Mouse (Mus musculus) heart, embryonic 14.5 days (tissue): ENCODE measurements around the gene Akr1b3. TPM values are rescaled to one million over a fixed set of nuclear protein-coding genes. Genes with fewer than 3 reads are reported as not detected.
"Not testable (repeated sequence)": the region's sequence is repeated elsewhere in the genome, so short reads cannot be mapped to it uniquely, and the experiment has no call there.

Source experiments
- ATAC-seq: fragments of 200-750 bp; cut with Nextera tagmentation; 2 replicates; pipeline ENCODE4 v1.8.0; 2017; ENCODE audit warnings: low read depth, moderate TSS enrichment; ENCODE audit not compliant: insufficient number of reproducible peaks, insufficient read depth, low FRiP score
- H3K27ac ChIP-seq, 2 experiments: fragments of 200-500 bp in 1 of 2; fragments of 300-500 bp in 1 of 2; sonication (generic) in 1 of 2; replicated peaks in 1 of 2; 2 replicates each; pipeline ENCODE4 v1.5.1; 2012 to 2014; ENCODE audit warnings: low read depth in 2 of 2, low read length in 2 of 2, control low read depth in 1 of 2, mild to moderate bottlenecking in 1 of 2, mixed read lengths in 1 of 2; ENCODE audit not compliant: control insufficient read depth in 1 of 2, insufficient read depth in 1 of 2
- H3K27me3 ChIP-seq: fragments of 300-500 bp; sonication (generic); 2 replicates; pipeline ENCODE4 v1.6.1; 2014; ENCODE audit warnings: mild to moderate bottlenecking, low read length, control low read depth; ENCODE audit not compliant: control insufficient read depth, insufficient read depth
- H3K36me3 ChIP-seq: fragments of 300-500 bp; sonication (generic); 2 replicates; pipeline ENCODE4 v1.6.1; 2014; ENCODE audit warnings: mild to moderate bottlenecking, control low read depth, low read length, mixed read lengths; ENCODE audit not compliant: control insufficient read depth, insufficient read depth
- H3K4me1 ChIP-seq, 2 experiments: fragments of 200-500 bp in 1 of 2; fragments of 300-500 bp in 1 of 2; sonication (generic) in 1 of 2; 2 replicates each; pipeline ENCODE4 v1.6.1; 2012 to 2014; ENCODE audit warnings: low read length in 2 of 2, control low read depth in 1 of 2, mixed read lengths in 1 of 2; ENCODE audit not compliant: control insufficient read depth in 2 of 2, insufficient read depth in 2 of 2
- H3K4me2 ChIP-seq: fragments of 300-500 bp; sonication (generic); 2 replicates; pipeline ENCODE4 v1.6.1; 2014; ENCODE audit warnings: mild to moderate bottlenecking, low read length
- H3K4me3 ChIP-seq, 2 experiments: fragments of 200-500 bp in 1 of 2; fragments of 300-500 bp in 1 of 2; sonication (generic) in 1 of 2; 2 replicates each; pipeline ENCODE4 v1.5.1; 2012 to 2014; ENCODE audit warnings: low read length in 2 of 2, mild to moderate bottlenecking in 2 of 2, control low read depth in 1 of 2, low read depth in 1 of 2, moderate library complexity in 1 of 2; ENCODE audit not compliant: control insufficient read depth in 1 of 2, insufficient read depth in 1 of 2
- H3K9ac ChIP-seq: fragments of 300-500 bp; sonication (generic); 2 replicates; pipeline ENCODE4 v1.6.1; 2014; ENCODE audit warnings: mild to moderate bottlenecking, low read length
- H3K9me3 ChIP-seq: fragments of 300-500 bp; sonication (generic); 2 replicates; pipeline ENCODE4 v1.6.1; 2016; ENCODE audit warnings: low read length, control low read depth; ENCODE audit not compliant: control insufficient read depth
- WGBS: fragments of 180-500 bp; shearing (Covaris S2); extraction: QIAGEN DNeasy Blood & Tissue Kit; methylation state at CpG from one replicate; pipeline ENCODE4 v1.1.7; 2014; 5-methylcytosine and 5-hydroxymethylcytosine counted together
- polyA plus RNA-seq: library from polyadenylated mRNA; unstranded; fragments of >200 nt; fragmentation: Nextera tagmentation; extraction: Ambion mirVana; gene quantifications from 2 replicates; pipeline ENCODE4 v1.2.1, GENCODE M21; 2014

Gene Akr1b3
- polyA plus RNA-seq, 1 experiment from 2014 or later: 187 TPM

GRCm38 (mm10) chr6:34342476-34342875 lies 25.2 kb upstream of the Akr1b3 start:
- 75% methylated on average over 2 of the region's 2 CpGs for WGBS
- no peak for ATAC-seq
- H3K27me3 ChIP-seq: no peaks in the 10 kb centered on the region
- H3K9me3 ChIP-seq: no peaks in the 10 kb centered on the region
- no peak overlapping the region for H3K9ac ChIP-seq
- H3K36me3 ChIP-seq: no peaks in the 10 kb centered on the region
- no peak overlapping the region for H3K4me2 ChIP-seq
- no peak overlapping the region for H3K27ac ChIP-seq
- peaks cover 13 to 20% of the 10 kb centered on the region in 2 experiments for H3K4me1 ChIP-seq
- H3K4me3 ChIP-seq: no peak overlapping the region

GRCm38 (mm10) chr6:34341991-34342390 lies 24.7 kb upstream of the Akr1b3 start:
- ATAC-seq: no peak
- H3K9me3 ChIP-seq: no peaks in the 10 kb centered on the region
- H3K4me3 ChIP-seq: no peak overlapping the region
- WGBS: 51% methylated on average over 4 of the region's 4 CpGs
- H3K27me3 ChIP-seq: no peaks in the 10 kb centered on the region
- H3K4me1 ChIP-seq: peaks cover 13 to 20% of the 10 kb centered on the region in 2 experiments
- H3K36me3 ChIP-seq: no peaks in the 10 kb centered on the region
- H3K27ac ChIP-seq: no peak overlapping the region
- no peak overlapping the region for H3K9ac ChIP-seq
- no peak overlapping the region for H3K4me2 ChIP-seq

GRCm38 (mm10) chr6:34337799-34338198 lies 20.5 kb upstream of the Akr1b3 start:
- Histone ChIP-seq H3K9ac (no peak overlapping the region), H3K27ac (no peak overlapping the region), H3K4me2 (no peak overlapping the region), H3K4me1 (peaks cover 0 to 4% of the 10 kb centered on the region in 2 experiments; a peak in 2 of 4 replicates), H3K4me3 (no peak overlapping the region), H3K9me3 (no peaks in the 10 kb centered on the region), H3K36me3 (no peaks in the 10 kb centered on the region), H3K27me3 (no peaks in the 10 kb centered on the region)
- no peak for ATAC-seq
- WGBS: 84% methylated on average over 2 of the region's 2 CpGs

GRCm38 (mm10) chr6:34334673-34335072 lies 17.4 kb upstream of the Akr1b3 start:
- no peaks in the 10 kb centered on the region for H3K27me3 ChIP-seq
- H3K4me1 ChIP-seq: peaks cover 4 to 6% of the 10 kb centered on the region in 2 experiments; a peak in 2 of 4 replicates
- ATAC-seq: no peak
- H3K27ac ChIP-seq: no peak overlapping the region
- no peak overlapping the region for H3K4me3 ChIP-seq
- H3K9me3 ChIP-seq: no peaks in the 10 kb centered on the region
- no peaks in the 10 kb centered on the region for H3K36me3 ChIP-seq
- WGBS: 74% methylated on average over 5 of the region's 5 CpGs
- no peak overlapping the region for H3K4me2 ChIP-seq
- no peak overlapping the region for H3K9ac ChIP-seq

- not testable (repeated sequence) for H3K27ac ChIP-seq, H3K9ac ChIP-seq, H3K4me1 ChIP-seq, H3K27me3 ChIP-seq, H3K36me3 ChIP-seq, H3K4me3 ChIP-seq, H3K9me3 ChIP-seq, ATAC-seq, H3K4me2 ChIP-seq
- WGBS: 82% methylated on average over 12 of the region's 12 CpGs
Observed at GRCm38 (mm10) chr6:34331804-34332203, 14.5 kb upstream of the Akr1b3 start.

DNA sequence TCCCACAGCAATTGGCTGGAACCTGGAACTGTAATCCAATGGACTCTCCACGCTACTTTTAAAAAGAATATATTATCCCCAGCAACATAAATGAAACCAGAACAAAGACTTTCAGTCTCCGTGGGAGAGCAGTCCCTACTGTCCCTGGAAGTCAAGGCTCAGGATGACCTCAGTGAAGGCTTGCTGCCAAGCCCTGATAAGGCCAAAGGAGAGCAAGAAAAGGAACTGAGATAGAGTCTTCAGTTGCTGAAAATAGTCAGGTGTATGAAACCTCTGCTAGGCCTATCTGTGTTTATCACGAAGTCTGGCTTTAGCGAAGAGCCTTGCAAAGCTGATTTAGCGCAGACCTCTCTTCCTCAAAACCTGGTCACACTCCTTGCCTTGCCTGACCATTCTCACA lies 14.1 kb upstream of the Akr1b3 start:
- H3K36me3 ChIP-seq: no peaks in the 10 kb centered on the region
- WGBS: 28% methylated on average over 5 of the region's 5 CpGs
- H3K9me3 ChIP-seq: no peaks in the 10 kb centered on the region
- peaks cover 4 to 6% of the 10 kb centered on the region in 2 experiments; a peak in 2 of 4 replicates for H3K4me1 ChIP-seq
- H3K9ac ChIP-seq: no peak overlapping the region
- H3K27ac ChIP-seq: no peak overlapping the region
- no peak overlapping the region for H3K4me2 ChIP-seq
- H3K27me3 ChIP-seq: no peaks in the 10 kb centered on the region
- H3K4me3 ChIP-seq: no peak overlapping the region
- ATAC-seq: no peak

DNA sequence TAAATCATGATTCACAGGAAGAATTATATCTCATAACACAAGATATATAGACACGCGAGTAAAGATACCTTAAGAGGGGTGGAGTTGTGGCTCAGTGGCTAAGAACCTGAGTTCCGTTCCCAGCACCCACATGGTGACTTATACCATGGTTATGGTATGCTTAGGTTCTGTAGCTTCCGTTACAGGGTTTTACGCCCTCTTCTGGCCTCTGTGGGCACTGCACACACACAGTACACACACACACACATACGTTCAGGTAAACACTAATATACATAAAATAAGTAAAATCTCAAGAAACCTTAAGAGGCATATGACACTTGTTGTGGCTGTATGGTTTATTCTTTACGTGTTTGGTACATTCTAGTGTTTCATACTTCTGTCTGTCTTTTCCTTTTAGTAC lies 4.8 kb upstream of the Akr1b3 start:
- H3K27ac ChIP-seq: no peak overlapping the region
- no peaks in the 10 kb centered on the region for H3K27me3 ChIP-seq
- H3K36me3 ChIP-seq: no peaks in the 10 kb centered on the region
- H3K9ac ChIP-seq: no peak overlapping the region
- WGBS: 89% methylated on average over 7 of the region's 7 CpGs
- no peak overlapping the region for H3K4me3 ChIP-seq
- H3K9me3 ChIP-seq: no peaks in the 10 kb centered on the region
- peaks cover 0 to 4% of the 10 kb centered on the region in 2 experiments; a peak in 1 of 4 replicates for H3K4me1 ChIP-seq
- no peak overlapping the region for H3K4me2 ChIP-seq
- ATAC-seq: no peak

DNA sequence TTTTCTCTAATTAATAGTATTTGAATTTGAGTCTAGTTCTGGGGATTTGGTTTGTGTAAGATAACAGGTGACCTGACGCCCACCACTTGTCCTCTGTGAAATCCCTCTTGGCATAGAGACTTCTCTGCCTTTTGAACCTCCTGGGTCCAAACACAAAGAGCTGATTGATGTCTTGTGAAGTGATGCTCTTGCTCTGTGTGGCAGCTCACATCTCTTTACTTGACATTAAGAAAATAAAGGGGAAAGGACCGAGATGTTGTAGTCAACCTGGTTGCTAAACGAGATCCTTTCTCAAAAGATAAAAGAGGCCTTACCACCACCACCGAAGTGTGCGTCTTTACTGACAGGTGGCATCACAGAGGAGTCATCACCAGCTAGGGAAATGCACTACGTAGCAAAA lies 1.4 kb upstream of the Akr1b3 start:
- Histone ChIP-seq H3K27me3 (no peaks in the 10 kb centered on the region), H3K9ac (no peak overlapping the region), H3K9me3 (no peaks in the 10 kb centered on the region), H3K4me3 (no peak overlapping the region), H3K4me1 (peaks cover 0 to 22% of the 10 kb centered on the region in 2 experiments), H3K27ac (no peak overlapping the region), H3K4me2 (peak overlapping the region; percentile 77; the same call in 1 of the 2 replicates), H3K36me3 (no peaks in the 10 kb centered on the region)
- WGBS: 61% methylated on average over 6 of the region's 6 CpGs
- no peak for ATAC-seq
